Mouse (Mus musculus) kidney, postnatal 36 days (tissue): Measurements from ENCODE around the gene Tmem245.

Experiments used
- DNase-seq, 2 experiments: peaks; one replicate each; pipeline ENCODE4 v3.0.0; 2021 to 2022; ENCODE audit warnings: mixed read lengths in 2 of 2

Gene Tmem245

DNA sequence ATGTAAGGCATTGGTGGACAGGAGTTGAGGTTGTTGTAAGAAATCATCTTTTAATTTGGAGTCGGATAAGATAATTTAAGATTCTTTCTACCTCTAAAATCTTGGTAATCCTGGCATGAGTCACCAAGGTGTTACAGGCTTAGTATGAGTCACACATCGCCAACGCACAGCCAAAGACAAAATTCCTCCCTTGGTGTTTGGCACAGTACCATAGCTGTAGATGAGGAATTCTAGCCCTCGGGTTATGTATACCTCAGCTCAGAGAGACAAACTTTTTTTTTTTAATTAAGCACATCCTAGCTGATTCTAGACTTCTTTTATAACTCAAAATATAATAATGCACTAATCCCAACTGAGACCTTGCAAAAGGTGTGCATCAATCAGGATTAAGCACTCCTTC, 83.2 kb downstream of the Tmem245 start:
- DNase-seq = no peak

DNA sequence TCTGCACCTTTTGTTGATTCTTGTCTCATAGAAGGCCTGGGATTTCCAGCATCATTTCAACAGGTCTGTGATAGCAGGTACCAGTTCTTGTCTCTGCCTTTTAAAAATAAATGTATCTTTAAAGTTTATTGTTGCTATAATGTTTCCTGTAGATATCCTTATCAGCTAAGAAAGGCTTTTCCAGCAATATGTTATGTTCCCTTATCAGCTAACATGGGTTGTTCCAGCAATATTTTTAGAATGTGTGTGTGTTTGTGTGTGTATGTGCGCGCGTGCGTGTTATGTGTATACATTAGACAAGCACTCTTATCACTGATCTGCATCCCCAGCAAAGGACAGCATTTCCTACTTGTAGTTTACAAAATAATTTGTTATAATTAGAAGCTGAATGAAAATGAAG, 85.7 kb downstream of the Tmem245 start:
- DNase-seq = no peak

DNA sequence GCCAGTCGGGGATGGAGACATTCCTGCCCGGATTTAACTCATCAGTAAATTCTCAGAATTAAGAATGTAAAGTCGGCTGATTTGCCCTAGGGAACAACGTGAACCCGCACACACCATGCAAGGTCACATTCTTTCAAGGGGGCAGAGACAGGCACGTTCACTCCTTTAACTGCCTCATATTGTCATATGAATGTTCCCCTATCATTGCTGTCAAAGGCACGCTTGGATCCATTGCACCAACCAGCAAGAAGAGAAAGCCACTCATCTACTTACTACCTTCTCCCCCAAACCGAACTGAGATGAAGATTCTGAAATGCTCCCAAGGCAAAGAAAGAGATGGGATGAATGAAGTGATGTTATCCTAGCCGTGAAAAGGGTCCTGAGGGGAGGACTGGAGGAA, 88.5 kb downstream of the Tmem245 start:
- DNase-seq = no peak

DNA sequence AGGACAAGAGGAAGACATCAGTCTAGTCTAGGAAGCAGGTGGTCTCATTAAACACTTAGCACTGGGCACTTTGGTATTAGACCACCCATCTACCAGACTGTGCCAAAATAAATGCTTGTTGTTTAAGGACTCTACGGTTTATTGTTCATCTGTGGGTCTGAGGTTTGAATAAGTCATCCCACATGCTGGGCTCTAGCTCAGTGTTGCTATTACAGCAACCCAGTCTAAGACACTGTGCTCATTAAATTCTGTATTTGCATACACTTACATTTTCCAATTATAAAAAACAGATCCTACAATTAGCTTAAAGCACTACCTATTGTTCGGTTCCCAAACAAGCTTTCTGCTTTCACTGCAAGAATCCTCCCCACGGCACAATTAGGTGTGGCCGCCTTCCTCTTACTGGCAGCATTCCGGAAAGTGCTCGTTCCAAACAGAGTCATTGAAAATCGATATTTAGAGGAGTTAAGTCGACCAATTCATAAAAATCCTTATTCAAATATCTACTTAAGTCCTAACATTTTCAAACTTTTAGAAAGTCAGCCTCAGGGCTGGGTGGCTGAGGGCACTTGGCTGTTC, 90.8 kb downstream of the Tmem245 start:
- DNase-seq = no peak

DNA sequence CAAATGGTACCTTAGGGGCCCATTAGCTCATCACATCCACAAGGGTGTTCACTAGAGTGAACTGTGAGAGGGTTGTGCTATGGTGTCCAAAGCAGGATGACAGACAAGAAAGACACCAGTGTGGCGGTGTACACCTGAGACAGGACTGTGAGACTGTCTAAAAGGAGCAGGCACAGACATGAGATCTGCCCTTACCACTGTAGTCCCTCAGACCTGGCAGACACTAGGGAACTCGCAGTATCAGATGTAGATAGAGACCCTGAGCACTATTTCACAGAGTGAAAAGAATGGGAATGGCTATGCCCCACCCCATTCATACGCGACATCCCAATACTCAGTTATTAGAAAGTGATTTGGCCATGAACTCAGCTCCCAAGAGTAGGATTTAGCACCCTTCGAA, 91.3 kb downstream of the Tmem245 start:
- DNase-seq = no peak

DNA sequence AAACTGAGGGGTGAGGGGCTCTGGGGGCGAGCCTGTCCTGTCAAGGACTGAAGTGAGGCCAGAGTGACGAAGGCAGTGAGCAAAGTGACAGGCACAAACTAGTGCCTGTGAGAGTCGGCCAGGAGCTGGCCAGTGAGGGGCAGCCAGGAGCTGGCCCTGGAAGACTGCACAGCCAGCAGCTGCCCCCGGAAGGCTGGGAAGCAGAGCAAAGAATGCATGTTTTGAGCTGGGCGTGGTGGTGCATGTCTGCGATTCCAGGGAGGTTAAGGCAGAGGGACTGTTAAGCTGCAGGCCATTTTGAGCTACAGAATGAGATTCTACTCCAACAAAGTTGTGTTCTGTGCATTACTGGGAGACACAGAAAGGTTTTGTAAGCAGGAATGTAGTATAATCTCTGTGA, 96.5 kb downstream of the Tmem245 start:
- peak in 1 of 2 experiments; percentile 34 for DNase-seq

DNA sequence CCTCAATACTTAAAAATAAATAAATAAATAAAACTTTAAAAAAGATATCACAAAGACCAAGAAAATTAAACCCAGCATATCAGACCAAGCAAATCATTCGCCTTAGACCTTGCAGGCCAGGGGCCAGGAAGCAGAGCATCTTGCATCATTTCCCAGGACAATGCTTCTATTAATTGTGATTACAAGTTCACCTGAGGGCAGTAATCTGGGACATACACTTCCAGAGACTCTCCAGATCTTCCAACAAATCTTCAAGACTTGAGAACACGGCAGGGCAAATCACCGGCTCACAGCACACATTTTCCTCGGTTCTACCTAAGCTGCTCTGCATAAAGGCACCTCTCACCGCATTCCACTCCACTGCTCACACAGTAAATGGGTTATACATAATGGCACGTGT, 99.2 kb downstream of the Tmem245 start:
- DNase-seq = no peak

DNA sequence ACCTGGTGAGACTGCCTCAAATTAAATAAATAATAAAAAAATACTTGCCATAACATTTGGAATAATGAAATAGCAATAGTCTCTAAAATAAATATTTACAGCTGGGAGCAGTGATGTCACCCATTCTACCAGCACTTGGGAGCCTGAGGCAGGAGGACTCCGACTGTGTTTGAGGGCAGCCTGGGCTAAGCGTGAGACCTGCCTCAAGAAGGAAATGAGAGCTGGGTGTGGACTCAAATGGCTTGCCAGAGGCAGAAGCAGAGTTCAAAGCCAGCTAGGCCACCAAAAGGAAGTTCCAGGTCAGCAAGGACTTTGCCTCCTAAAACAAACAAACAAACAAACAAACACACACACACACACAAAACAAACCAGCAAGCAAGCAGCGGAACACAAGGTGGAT, 99.8 kb downstream of the Tmem245 start:
- no peak for DNase-seq

DNA sequence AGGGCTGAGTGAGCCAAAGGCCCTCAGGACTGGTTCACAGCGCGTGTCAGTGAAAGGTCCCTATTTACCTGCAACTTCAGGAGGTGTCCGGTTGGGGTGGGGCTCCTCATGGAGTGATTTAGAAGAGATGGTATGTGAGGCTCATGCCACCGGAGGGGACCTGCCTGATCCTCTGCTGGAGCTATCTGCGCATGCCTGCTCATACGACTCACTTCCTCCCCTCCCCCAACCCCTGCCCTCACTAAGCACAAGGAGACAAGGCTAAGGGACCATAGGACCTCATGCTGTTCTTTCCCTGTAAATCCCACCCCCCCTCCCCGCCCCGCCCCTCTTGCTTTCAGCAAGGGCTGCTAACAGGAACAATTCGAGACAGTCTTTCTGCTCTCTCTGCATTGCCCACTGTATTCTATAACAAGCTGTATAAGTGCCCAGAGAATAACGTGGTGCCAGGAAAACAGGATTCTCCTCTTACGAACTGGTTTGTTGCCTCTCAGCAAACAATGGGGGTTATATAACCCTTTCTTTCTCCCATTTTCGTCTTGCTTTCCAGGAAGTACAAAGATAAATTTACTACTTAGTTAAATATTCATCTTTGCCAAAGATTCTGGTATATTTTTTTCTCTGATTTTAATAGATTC, 101.2 kb downstream of the Tmem245 start:
- no peak for DNase-seq

DNA sequence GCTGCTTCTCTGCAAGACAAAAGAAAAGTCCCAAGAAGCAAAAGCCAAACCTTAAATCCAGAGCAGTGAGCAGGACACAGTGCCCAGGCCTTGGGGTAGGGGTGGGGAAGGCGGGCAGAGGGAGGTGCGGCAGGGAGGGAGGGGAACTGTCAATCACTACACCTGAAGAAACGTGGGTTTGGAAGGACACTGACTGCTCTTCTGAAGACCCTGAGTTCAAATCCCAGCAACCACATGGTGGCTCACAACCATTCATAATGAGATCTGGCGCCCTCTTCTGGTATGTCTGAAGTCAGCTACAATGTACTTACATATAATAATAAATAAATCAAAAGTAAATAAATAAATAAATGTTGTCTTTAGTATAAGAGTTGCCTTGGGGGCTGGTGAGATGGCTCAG, 102.3 kb downstream of the Tmem245 start:
- no peak for DNase-seq

DNA sequence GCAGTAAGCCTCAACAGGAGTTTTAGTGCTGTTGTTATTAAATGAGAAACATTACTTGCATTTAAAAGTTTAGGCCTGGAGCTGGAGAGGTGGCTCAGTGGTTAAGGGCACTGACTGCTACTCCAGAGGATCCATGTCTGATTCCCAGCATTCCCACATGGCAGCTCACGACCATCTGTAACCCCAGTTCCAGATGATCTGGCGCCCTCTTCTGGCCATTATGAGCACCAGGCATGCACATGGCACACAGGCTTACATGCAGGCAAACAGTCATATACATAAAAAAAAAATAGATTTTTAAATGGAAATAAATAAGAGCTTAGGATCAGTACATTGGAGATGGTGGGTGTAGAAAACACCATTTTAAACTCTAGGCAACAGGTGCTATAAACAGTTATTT, 103.3 kb downstream of the Tmem245 start:
- DNase-seq = no peak

DNA sequence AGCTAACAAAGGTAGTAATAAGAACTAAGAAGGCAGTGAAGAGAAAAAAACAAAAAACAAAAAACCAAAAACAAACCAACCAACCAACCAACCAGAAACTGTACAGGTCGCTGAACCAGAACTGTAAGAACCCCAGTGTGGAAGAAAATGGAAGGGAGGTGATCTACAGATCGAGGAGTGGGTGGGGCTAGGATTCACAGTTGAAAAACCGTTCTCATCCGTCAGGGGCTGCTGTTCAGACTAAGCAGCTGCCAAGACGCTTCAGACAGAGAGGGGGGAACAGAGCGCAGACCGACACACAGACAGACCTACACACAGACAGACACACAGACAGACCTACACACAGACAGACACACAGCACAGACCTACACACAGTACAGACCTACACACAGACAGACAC, 104.7 kb downstream of the Tmem245 start:
- DNase-seq = no peak

DNA sequence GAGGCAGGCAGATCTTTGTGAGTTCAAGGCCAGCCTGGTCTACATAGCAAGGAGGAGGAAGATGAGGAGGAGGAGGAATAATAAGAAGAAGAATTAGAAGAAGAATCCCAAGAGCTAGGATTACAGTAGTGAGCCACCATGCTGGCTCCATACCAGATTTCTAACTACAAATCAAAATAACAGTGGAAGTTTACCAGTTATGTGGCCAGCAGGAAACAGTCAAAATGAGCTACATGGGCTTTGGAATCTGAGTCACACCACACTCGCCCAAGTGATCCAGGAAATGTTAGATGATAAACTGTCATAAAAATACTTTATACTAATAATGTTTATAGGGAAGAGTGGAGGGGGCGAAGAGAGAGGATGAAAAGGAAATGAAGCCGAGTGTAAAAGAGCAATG, 106.9 kb downstream of the Tmem245 start:
- DNase-seq = peak in 1 of 2 experiments; percentile 14

DNA sequence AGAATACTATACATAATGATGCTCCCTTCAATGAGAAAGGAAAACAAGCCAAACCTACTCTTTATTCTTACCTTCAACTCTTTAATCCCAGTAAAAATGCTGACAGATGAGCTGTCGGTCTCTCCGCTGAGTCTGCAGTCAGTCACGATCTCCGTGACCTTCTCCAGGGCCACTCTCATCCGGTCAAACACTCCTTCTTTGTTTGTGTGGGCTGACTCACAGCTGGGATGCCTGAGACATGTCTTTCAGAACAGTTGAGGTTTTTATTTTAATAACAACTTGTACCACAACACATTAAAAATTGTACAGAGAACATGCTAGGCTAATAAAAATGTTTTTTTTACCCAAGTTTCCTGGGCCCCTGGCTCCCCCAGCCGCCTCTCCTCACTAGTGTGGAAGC, 109.6 kb downstream of the Tmem245 start:
- peak in 1 of 2 experiments; percentile 20 for DNase-seq

DNA sequence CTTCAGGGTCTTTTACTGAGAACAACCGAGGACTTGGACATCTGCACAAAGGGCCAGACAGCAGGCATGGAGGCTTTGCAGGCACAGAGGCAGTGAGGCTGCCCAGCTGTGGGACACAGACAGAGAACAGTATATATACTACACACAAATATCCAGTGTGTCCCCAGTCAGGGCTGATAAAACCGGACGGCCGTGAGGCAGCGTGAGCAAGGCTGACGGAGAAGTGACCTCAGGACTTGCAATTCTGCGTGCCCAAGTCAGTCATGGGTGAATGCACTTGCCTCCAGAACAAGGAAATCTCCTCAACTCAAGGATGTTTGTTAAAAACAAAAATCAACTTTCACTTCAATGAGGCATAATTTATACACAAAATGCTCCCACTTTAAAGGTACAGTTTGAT, 115.2 kb downstream of the Tmem245 start:
- peak; percentile 27 to 55 for DNase-seq

DNA sequence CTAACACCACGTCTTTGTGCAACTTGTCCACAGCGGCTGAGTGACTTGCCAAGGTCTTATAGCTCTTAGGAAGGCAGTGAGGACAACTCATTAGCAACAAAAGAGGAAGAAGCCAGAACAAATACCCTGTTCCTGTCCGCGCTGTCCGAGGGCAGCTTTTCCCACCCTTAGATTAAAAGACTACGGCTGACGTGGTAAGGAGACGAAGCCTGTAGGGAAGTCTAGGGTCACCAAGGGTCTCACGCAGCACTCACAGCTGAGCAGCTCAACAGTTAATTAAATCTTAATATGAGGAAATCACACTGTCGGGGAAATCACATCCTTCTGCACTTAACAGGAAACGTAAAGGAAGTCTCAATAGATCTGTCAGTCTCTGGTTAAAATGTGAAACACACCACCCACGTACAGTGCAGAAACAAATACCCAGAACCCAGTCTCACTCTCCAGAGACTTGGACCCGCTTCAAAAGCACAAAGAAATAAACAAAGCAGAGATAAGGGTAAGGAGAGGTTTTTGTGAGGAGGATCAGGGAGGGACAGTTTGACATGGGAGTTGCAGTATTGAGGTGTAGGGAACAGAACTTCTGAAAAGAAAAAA, 116.1 kb downstream of the Tmem245 start:
- no peak for DNase-seq

DNA sequence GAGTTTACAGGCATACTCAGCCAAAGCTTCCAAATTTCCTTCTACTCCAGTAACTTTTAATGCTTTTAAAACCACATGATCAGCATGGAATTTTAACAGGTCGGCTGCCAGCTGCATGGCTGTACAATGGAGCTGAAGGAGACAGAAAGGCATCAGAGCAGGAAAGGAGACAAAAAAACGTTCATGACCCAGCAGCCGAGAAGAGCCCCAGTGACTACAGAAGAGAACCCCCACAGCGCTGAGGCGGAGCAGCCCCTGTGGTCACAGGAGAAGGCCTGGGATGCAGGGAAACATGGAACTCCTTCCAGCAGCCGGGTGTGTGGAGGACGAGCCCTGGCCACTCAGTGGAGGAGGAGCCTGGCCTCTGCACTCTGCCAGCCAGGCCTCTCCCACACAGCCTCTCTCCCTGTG, 117.7 kb downstream of the Tmem245 start:
- peak; percentile 47 for DNase-seq

DNA sequence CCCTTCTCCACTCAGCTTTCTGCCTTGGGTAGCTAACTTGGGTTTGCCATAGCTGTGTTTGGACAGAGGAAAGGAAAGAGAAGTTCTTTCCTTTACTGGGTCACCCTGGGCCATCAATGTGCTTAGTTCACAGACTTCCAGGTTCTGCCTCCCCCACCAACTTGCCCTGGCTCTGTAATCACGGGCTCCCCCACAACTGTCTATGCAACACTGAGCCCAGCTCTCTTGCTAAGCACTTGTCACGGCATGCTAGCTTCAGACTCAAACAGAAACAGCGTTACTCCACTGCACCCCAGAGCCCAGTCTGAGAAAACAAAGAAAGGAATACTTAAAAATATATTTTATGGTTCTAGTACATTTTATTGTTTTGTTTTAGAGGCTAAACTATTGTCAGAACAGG, 118.3 kb downstream of the Tmem245 start:
- no peak for DNase-seq

DNA sequence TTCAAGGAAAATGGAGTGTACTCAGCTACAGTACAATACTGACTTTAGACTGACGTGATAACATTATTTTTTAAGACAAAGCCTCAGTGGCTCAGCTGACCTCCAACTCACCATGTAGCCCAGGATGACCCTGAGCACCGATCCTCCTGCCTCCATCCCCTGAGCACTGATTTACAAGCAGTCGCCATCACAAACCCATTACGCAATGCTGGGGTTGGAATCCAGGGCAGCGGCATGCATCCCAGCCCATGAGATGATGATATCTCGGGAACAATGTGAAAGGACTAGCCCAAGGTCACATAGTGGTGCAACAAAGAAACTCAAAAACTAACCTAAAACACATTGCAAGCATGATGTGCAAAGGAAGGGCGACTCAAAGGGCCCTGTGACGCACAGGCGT, 123.0 kb downstream of the Tmem245 start:
- no peak for DNase-seq

DNA sequence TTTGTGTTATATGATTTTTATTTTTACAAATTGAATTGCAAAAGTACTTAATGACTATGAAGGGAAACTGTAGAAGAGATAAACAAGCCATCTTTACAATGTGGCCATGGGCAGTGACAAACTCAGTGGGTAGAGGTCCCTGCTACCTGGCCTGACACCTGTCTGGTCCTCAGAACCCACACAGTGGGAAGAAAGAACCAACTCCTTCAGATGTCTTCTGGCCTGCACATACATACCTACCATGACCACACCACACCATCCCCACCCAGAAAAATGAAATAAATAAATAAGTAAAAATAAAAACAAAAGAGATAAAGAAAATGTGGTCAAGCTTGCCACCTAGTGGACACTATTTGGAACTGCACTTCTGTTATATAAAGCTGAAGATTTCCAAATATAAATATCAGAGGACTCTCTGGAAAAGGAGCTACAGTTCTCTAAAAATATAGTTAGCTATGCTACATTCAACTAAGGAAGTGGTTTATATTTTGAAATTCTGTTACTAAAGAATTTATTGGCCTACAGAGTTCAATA, 127.2 kb downstream of the Tmem245 start:
- DNase-seq = no peak
